Mouse (Mus musculus): Measurements from ENCODE around the gene Actn4.

DNA sequence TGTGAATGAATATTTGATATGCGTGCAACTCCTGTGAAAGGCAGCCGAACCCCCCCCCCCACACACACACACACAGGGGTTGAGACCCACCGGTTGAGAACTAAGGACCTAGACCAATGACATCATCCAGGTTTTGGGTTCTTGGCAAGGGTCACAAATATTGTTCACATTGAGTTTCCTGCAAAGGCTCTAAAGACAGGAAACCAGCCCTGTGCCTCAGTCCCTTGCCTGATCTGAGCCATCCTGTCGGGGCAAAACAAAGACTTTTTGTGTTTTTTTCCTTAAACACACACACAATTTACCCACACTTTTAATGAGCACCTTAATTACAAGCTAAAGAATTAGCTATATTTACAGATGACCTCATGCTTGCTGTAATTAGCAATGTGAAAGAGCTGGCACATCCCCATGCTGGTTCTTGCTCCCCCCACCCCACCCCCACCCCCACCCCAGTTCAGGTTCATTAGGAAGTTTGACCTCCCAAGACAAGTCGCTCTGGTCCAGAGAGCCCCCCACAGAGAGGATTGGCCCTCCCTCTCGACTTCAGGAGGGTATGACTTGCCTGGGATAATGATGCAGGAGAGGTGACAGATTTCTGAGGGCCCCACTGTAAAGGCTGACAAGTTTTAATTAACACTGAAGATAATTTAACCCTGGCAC is 17.3 kb downstream of the Actn4 start:
- no peak for TF ChIP-seq CTCF (IDR thresholded peaks at IDR 0.05; ENCODE audit: low read depth)
- no peak for TF ChIP-seq EP300 (optimal IDR thresholded peaks at IDR 0.05)
